Comparison of ENCODE assay signal across 8 mouse cellular contexts in the genomic region with DNA sequence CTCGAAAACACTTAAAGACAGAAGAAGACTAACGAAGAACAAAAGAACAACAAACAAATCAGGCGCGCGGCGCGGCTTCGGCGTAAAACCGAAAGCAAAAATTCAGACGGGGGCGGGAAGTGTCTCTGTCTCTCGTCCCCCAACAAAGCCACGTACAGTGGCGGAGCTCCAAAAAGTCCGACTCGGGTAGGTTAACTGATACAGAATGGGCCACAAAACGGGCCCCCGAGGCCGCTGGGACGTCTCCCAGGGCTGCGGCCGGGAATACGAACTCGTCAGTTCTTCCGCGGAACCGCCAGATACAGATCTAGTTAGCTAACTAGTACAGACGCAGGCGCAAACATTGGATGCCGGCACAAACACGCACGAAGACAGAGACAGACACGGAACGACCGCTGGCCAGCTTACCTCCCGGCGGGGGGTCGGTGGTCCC. TPM values are rescaled to one million over a fixed set of nuclear protein-coding genes. Genes with fewer than 3 reads are reported as not detected.
A peak's percentile ranks its signal among the peaks of the same experiment; 100 is the strongest.
DNase-seq lines count a peak whose midpoint lies in the region; ATAC-seq and TF ChIP-seq lines count a peak whose summit lies in the region.
"Not testable (repeated sequence)": the region's sequence is repeated elsewhere in the genome, so short reads cannot be mapped to it uniquely, and the experiment has no call there.

No protein-coding gene starts in this region.

- peak; percentile 75 for DNase-seq in cerebellum, adult 9-11 months
- peak; percentile 32 to 48 for DNase-seq in frontal cortex, adult 2 months (ENCODE audit: extremely low spot score in 1 of 2, low spot score in 1 of 2)
- peak; percentile 57 for DNase-seq in kidney, adult 18-20 months
- peak; percentile 27 to 39 for DNase-seq in left cerebral cortex, adult 2 months (ENCODE audit: extremely low spot score in 1 of 2, low spot score in 2 of 2)
- DNase-seq in lung, embryonic 14.5 days, result not testable (repeated sequence)
- DNase-seq in thymus, postnatal 25 days, result peak; percentile 59

- not testable (repeated sequence) for H3K36me3 ChIP-seq in heart, embryonic 15.5 days; lung, embryonic 14.5 days (ENCODE audit: insufficient read depth)

- WGBS in heart, embryonic 15.5 days, result 38% methylated on average over 24 of the region's 39 CpGs
- 34% methylated on average over 24 of the region's 39 CpGs for WGBS in lung, embryonic 14.5 days
- 42% methylated on average over 31 of the region's 39 CpGs for WGBS in olfactory bulb, adult 2 months

- peak overlapping the region; percentile 41 for H3K4me3 ChIP-seq in heart, embryonic 15.5 days
- H3K4me3 ChIP-seq in left cerebral cortex, adult 2 months, result peak overlapping the region; percentile 30
- H3K4me3 ChIP-seq in lung, embryonic 14.5 days (ENCODE audit: low read depth, low read length), result peak overlapping the region; percentile 27
- H3K4me3 ChIP-seq in olfactory bulb, adult 2 months (ENCODE audit: insufficient read depth, low read depth, low read length), result peak overlapping the region; percentile 36

- not testable (repeated sequence) for H3K9me3 ChIP-seq in heart, embryonic 15.5 days (replicated peaks); lung, embryonic 14.5 days (ENCODE audit: low read depth, low read length)

- peak overlapping the region; percentile 41; the same call in 1 of the 2 replicates for H3K4me2 ChIP-seq in heart, embryonic 15.5 days
- peak overlapping the region; percentile 32 for H3K4me2 ChIP-seq in lung, embryonic 14.5 days

- ATAC-seq in heart, embryonic 15.5 days (replicated peaks; ENCODE audit: insufficient number of reproducible peaks, insufficient read depth, low FRiP score, low read depth); lung, embryonic 14.5 days (ENCODE audit: insufficient read depth): not testable (repeated sequence)

- H3K4me1 ChIP-seq in heart, embryonic 15.5 days (replicated peaks); lung, embryonic 14.5 days (ENCODE audit: insufficient read depth); olfactory bulb, adult 2 months (ENCODE audit: control insufficient read depth, insufficient read depth, low read length): not testable (repeated sequence)

- H3K27ac ChIP-seq in heart, embryonic 15.5 days; left cerebral cortex, adult 2 months; lung, embryonic 14.5 days (ENCODE audit: low read depth); olfactory bulb, adult 2 months (ENCODE audit: insufficient read depth, low read depth, low read length): not testable (repeated sequence)

- not testable (repeated sequence) for H3K9ac ChIP-seq in heart, embryonic 15.5 days; lung, embryonic 14.5 days

- TF ChIP-seq POLR2A in olfactory bulb, adult 2 months (IDR thresholded peaks at IDR 0.05; ENCODE audit: insufficient read depth, low read depth, low read length), result not testable (repeated sequence)

- H3K27me3 ChIP-seq in heart, embryonic 15.5 days; lung, embryonic 14.5 days (ENCODE audit: insufficient read depth, low read length): not testable (repeated sequence)

- TF ChIP-seq CTCF in left cerebral cortex, adult 2 months (IDR thresholded peaks at IDR 0.05); lung, embryonic 14.5 days (IDR thresholded peaks at IDR 0.05; ENCODE audit: low read depth); olfactory bulb, adult 2 months (IDR thresholded peaks at IDR 0.05; ENCODE audit: insufficient read depth, low read depth, low read length): not testable (repeated sequence)

- intact Hi-C loops in left cerebral cortex, adult 2 months (cut with DNase I), result not testable (repeated sequence)

RNA-seq across cellular contexts. Expression of gene Akap1, which starts 31.4 kb away (rescaled TPM):
- polyA plus RNA-seq in frontal cortex, adult 2 months (2012; rRNA removed), result 45.2 and 49.1 TPM in 2 replicates
- 44.2 and 45.8 TPM in 2 replicates for polyA plus RNA-seq in heart, embryonic 15.5 days (2015; fragmentation: Nextera tagmentation; extraction: Ambion mirVana)
- 10 to 100 TPM; 39.8 to 40.1 TPM for total RNA-seq in left cerebral cortex, adult 2 months (2021)
- 18.8 and 20.6 TPM in 2 replicates for polyA plus RNA-seq in lung, embryonic 14.5 days (2014; fragmentation: Nextera tagmentation; extraction: Ambion mirVana)
- not detected in 2 replicates for polyA plus RNA-seq in olfactory bulb, adult 2 months (2012; ENCODE audit: insufficient read depth, insufficient read length, low replicate concordance, missing spikeins)

RNA-seq across cellular contexts. Expression of gene Scpep1, which starts 59.4 kb away (rescaled TPM):
- polyA plus RNA-seq in frontal cortex, adult 2 months (2012; rRNA removed), result 16.9 and 19.0 TPM in 2 replicates
- 44.2 and 51.1 TPM in 2 replicates for polyA plus RNA-seq in heart, embryonic 15.5 days (2015; fragmentation: Nextera tagmentation; extraction: Ambion mirVana)
- total RNA-seq in left cerebral cortex, adult 2 months (2021), result 10 to 100 TPM; 16.2 to 17.5 TPM
- 83.4 and 83.6 TPM in 2 replicates for polyA plus RNA-seq in lung, embryonic 14.5 days (2014; fragmentation: Nextera tagmentation; extraction: Ambion mirVana)
- polyA plus RNA-seq in olfactory bulb, adult 2 months (2012; ENCODE audit: insufficient read depth, insufficient read length, low replicate concordance, missing spikeins), result not detected in 2 replicates

Comparison
In these comparisons a context has a peak if more than half of its experiments do, and no peak if none do; other contexts are left out.
1. RNA of gene Scpep1, which starts 59.4 kb away (polyA plus RNA-seq): 83.4 to 83.6 TPM in lung, embryonic 14.5 days, 44.2 to 51.1 TPM in heart, embryonic 15.5 days and 16.9 to 19.0 TPM in frontal cortex, adult 2 months; not detected in olfactory bulb, adult 2 months; every median in the first group is over 10 times any median in the second.
2. Peak in every context shown above with its lines, with median percentiles within 50 percentile points of each other: H3K4me3 ChIP-seq.